Mouse (Mus musculus) cerebellum, adult 18-20 months (tissue): ENCODE results near the gene Foxd3.
A peak's percentile ranks its signal among the peaks of the same experiment; 100 is the strongest.

Experiments used
- DNase-seq, 2 experiments: peaks; one replicate each; pipeline ENCODE4 v3.0.0; 2021

Foxd3 gene

DNA sequence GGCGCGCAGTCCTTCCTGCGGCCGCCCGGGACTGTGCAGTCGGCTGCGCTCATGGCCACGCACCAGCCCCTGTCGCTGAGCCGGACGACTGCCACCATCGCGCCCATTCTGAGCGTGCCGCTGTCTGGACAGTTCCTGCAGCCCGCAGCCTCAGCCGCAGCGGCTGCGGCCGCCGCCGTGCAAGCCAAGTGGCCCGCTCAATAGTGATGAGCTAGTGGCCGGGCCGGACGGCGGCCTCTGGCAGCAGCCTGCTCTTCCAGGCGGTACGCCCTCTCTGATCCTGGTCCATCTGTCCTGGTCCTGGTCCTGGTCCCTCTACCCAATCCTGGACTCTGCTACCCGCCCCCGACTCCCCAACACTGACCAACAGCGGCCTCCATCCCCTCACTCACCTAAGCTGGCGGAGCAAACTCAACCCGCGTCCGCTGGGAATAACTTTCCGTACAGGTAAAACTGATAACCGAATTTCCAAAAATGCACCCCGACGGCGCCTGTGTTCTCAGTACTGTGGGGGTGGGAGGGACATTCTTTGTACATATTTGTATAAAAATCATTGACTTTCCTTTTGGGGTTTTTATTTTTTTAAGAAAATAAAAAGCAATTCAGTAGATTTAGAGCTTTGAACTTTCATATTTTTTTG is 1.9 kb downstream of the Foxd3 start:
- DNase-seq = peak in 1 of 2 experiments; percentile 29

DNA sequence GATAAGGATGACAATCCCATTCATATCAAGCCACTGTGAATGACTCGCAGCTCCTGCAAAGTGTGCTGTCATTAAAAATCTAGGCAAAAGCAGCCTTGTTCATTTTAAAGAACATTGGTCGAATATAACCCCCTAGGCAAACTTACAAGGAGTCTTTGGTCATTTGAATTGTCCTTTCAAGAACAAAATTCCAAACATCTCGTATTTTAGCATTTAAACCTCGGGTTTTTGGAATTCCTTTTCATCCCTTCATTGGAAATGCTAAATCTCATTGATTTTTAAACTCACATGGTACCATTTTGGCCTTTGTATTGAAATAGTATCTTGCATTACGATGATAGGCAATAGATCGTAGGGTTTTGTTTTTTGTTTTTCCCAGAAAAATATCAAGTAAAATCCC is 2.8 kb downstream of the Foxd3 start:
- peak in 1 of 2 experiments; percentile 2 for DNase-seq

DNA sequence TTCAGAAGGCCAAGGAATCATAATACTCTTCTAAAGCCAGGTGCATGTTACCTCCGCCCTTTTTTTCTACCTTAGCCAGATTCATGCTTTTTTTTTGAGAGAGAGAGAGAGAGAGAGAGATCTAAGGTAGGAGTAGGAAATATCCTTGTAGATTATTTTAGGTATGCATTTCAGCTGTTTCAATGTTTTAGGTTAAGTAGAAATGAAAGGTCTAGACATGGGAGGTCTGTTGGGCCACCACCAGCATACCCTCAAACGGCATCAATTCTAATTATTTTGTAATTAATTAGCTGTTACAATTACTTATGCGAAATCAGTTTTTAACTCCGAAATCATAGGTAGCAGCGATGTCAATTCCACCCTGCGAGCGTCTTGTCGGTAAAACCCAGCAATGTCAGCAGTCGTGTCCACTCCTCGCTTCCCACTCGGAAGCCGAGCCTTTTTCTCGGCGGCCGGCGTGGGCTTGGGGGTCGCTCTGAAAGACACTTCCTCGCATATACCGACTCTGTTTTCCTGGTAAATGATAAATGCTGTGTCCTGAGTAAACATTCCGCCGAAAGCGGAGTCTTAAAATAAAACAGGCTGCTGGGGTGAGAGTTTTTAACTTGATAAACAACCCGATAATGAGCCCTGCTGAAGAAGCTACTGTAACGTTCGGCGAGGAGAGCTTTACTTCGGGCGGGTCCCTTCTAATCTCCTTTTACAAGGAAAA is 3.4 kb downstream of the Foxd3 start:
- DNase-seq = peak in 1 of 2 experiments; percentile 30

DNA sequence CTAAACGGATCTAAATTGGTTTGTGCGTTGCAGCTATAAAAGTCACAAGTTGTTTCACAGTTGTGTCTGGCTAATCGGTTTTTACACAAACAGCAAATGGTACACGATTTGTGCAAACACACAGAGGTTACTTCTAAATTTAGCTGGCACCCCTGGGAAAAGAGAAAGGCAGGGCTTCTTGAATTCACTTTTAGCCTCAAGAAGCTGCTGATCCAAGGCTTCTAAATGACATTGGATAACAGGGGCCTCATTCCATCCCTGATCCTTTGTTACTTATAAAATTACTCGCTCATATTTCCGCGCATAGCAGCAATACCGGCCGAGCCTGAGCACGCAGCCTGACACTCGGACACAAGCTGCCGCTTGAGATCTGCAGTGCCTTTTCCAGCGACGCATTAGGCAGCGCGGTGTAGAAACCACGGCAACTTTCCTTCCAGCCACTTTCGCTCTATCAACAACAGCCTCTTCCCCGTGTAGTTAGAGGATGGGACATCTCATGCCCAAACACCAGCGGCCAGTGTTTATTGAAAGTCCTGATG is 4.0 kb downstream of the Foxd3 start:
- peak in 1 of 2 experiments; percentile 30 for DNase-seq

DNA sequence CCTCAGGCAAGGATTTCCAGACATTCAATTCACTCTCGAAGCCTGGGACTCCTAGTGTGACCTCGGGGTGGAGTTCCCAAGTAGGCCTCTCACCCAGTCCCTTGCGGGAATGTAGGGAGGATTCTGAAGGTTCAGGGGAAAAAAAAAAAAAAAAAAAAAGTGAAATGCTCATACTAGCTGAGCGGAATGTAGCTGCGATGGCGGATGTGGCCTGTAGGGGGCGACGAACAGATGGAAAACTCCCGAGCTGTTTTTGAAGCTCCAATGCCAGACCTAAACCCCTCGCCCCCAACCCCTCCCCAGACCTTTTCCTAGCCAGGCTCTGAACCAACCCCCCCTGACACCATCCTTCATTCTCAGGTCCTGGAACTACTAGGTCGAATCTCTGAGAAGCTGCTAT is 4.9 kb downstream of the Foxd3 start:
- peak; percentile 60 to 62 for DNase-seq

DNA sequence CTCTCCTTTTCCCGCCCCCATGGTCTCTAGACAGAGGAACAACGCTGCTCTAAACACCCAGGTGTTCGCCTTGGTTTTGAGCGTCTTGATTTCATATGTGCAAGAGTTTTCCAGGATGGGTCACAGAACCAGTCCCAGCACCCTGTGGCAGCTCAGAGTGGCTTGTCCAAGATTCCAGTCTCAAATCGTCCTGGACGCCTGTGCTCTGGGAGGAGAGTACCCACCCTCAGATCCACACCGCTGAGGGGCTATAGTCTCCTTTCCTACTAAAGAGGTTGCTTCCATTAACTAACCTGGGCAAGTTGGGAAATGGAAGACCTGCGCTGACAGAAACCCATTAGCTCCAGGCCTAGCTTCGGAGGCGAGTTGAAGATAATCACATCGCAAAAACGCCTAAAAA is 5.9 kb downstream of the Foxd3 start:
- DNase-seq = peak in 1 of 2 experiments; percentile 8

DNA sequence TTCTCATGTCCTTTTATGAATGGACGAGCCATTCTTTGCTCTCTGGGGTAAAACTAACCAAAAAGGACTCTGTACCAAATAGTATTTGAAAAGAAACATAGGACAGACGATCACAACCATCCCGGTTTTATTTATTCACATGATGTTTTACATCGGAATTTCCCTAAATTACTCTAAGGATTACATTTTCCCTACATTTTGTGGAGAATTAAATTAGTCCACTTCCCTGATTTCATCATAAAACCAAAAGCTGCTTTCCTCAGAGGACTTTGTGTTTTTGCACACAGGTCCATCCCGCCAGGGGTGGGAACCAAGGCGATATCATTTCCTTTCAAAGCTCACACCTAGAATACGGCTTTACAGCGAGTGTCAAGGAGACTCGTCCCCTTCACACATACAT is 6.3 kb downstream of the Foxd3 start:
- DNase-seq = no peak

DNA sequence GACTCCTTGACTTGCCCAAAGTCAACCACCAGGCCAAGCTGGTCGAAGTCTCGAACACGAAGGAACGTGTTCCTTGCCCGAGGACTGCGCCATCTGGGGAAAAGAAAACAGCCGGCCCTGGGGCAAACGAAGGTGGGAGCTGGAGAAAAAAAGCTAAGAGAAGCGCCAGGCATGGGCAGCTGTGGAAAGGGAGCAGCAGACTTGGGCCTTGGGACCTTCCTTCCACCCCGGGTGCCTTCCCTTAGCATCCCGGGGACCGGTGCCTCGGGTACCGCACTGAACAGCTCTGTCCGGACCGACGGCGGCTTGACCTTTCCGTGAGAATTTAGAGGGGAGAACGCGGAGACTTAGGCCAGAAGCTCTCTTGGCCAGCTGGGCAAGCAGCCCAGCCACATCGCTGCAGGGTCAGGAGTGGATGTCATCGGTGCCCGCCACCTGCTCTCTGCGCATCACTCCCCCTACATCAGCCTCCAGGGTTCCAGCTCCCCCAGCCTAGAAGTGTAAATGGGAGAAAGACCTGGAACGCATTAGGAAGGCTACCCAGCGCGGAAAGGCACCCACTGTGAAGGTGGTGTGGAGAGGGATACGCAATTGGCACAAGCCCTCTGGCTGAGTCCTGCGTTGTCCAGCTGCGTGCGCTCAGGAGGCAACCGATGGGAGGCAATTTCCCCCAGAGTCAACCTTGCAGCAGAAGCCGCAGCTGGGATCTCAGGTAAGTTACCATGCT is 6.9 kb downstream of the Foxd3 start:
- DNase-seq = peak in 1 of 2 experiments; percentile 4

DNA sequence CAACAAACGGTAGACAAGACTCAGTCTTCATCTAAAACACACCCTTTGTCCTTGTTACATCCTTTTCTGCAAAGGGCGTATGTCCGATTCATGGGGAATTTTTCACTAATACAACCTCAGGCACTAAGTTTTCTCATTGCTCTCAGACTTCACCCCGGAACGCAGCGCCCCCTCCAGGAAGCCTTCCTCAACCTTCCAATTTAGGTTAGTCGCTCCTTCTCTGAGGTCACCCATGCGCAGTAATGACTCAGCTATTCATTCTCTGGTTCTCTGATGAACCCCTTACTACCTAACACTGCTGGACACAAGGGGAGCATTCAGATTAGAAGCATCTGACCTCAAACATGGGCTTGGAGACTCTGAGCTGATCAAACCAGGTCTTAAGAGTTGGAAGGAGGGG is 7.6 kb downstream of the Foxd3 start:
- DNase-seq = peak in 1 of 2 experiments; percentile 5

DNA sequence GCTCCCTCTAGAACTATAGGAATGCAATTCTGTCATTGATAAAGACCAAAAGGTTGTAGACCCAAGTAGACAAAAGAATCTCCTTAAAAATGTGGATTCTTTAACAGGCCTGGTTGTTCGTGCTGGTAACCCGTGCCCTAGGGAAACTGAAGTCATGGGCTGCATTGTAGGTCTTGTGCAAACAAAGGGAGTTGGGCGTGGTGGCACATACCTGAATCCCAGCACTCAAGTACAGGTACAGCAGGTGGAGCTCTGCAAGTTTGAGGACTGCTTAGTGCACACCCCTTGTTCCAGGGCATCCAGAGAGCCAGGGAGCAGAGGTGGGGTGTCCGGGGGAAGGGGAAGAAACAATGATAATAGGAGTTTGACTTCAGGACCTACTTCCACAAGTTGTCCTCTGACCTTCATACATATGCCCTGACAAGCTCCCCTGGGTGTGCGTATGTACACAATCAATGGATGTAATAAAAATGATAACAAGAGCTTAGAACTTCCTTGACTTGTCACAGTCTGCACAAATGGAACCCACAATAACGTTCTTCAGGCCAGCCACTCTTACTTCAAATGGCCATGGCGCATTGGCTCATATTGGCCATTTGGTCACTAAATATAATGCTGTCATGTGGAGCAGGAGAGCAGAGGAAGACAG is 14.2 kb downstream of the Foxd3 start:
- no peak for DNase-seq

DNA sequence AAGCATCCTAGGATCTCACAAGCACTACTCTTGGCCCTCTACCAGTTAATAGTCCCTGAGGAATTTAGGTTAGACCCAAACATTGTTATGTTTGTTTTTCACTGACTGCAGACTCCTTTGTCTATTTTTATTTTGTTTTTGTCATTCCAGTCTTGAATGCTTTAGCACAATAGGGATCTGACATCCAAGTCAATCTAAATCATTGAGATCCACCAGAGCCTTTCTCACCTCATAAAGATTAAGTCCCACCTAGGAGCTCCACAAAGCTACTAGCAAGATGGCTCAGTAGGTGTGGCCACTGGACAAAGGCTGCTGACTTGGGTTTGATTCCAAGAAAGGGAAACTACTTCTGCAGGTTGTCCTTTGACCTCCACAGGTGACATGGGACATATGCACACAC is 19.1 kb downstream of the Foxd3 start:
- no peak for DNase-seq

DNA sequence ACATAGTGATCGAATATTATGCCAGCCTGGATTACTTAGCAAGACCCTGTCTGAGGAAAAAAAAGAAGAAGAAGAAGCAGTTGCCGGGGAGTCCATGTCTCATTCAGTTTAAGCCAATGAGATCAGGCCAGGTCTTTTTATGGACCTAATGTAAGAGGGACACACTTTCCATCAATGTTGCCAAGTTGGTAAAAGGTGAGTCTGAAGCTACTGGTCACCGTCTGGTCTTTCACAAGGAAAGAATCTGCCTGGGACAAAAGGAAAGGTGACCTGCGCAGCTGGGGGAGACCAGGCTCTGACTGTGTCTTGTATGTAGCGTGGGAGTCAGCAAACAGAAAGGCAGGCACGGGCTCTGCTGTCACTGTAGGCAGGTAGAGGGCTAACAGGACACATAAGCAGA is 27.8 kb downstream of the Foxd3 start:
- no peak for DNase-seq

DNA sequence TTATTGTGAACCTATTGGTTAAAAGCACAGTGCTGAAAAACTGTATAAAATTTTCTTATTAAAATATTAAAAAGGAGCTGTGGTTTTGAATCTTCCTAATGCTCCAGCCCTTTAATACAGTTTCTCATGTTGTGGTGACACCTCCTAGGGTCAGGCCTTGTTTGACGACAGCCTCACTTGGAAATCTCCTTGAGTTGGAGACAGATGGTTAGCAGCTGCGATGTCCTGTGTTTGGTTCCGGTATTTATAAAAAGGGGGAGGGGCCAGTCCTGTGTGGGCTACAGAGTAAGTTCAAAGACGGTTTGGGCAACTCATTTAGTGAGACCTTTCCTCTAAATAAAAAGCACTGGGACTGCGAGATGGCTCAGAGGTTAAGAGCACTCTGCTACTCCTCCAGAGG is 30.2 kb downstream of the Foxd3 start:
- no peak for DNase-seq
